Mouse (Mus musculus) heart, adult 2 months (tissue): ENCODE measurements around the gene Map2k6. TPM values are rescaled to one million over a fixed set of nuclear protein-coding genes. Genes with fewer than 3 reads are reported as not detected.

ENCODE experiments used
- DNase-seq, 2 experiments: peaks; one replicate each; pipeline ENCODE4 v3.0.0; 2021
- H3K27ac ChIP-seq: fragments of 200-600 bp; 2 replicates; pipeline ENCODE4 v1.8.1; 2022
- H3K27me3 ChIP-seq: fragments of 200-500 bp; 2 replicates; pipeline ENCODE4 v1.6.1; 2012; ENCODE audit warnings: mild to moderate bottlenecking, low read length, inconsistent platforms, mixed read lengths; ENCODE audit not compliant: control insufficient read depth, insufficient read depth
- H3K36me3 ChIP-seq: fragments of 200-500 bp; 2 replicates; pipeline ENCODE4 v1.6.1; 2012; ENCODE audit warnings: low read length, inconsistent platforms; ENCODE audit not compliant: control insufficient read depth, insufficient read depth
- H3K4me1 ChIP-seq: fragments of 200-500 bp; 2 replicates; pipeline ENCODE4 v1.6.1; 2011; ENCODE audit warnings: low read length; ENCODE audit not compliant: control insufficient read depth, insufficient read depth
- H3K4me3 ChIP-seq: fragments of 200-600 bp; 2 replicates; pipeline ENCODE4 v1.8.1; 2022
- H3K79me2 ChIP-seq: fragments of 200-500 bp; replicated peaks from 2 replicates; pipeline ENCODE4 v1.6.1; 2012; ENCODE audit warnings: mild to moderate bottlenecking, inconsistent platforms, low read length, moderate library complexity, mixed read lengths; ENCODE audit not compliant: control insufficient read depth, insufficient read depth
- H3K9ac ChIP-seq: fragments of 200-500 bp; 2 replicates; pipeline ENCODE4 v1.6.1; 2012; ENCODE audit warnings: low read depth, mild to moderate bottlenecking, control low read depth, inconsistent platforms, low read length, mixed read lengths
- CTCF ChIP-seq: fragments of 200-600 bp; IDR thresholded peaks from 2 replicates; pipeline ENCODE4 v1.8.1; 2022; ENCODE audit warnings: antibody characterized with exemption, mild to moderate bottlenecking, moderate library complexity
- EP300 ChIP-seq: fragments of 200-500 bp; IDR thresholded peaks from 2 replicates; pipeline ENCODE4 v1.6.1; 2011; ENCODE audit warnings: low read depth, low read length, control low read depth; ENCODE audit not compliant: insufficient read depth
- POLR2A ChIP-seq: fragments of 200-500 bp; IDR thresholded peaks from 2 replicates; pipeline ENCODE4 v1.6.1; 2011; ENCODE audit warnings: mild to moderate bottlenecking, low read depth, low read length, control low read depth; ENCODE audit not compliant: insufficient read depth
- WGBS: fragments of 180-500 bp; shearing (Covaris S2); methylation state at CpG from one replicate; pipeline ENCODE4 v1.1.7; 2018; 5-methylcytosine and 5-hydroxymethylcytosine counted together
- intact Hi-C: fragments of 180-260 bp; cut with DNase I; formaldehyde crosslinking; loops from one replicate; pipeline ENCODE4 v1.15.1; 2025
- polyA plus RNA-seq: library from polyadenylated mRNA; depleted of rRNA; stranded (reverse); fragments of >200 nt; gene quantifications from 2 replicates; pipeline ENCODE4 v1.2.3, GENCODE M21; 2012
- total RNA-seq, 2 experiments: library from RNA; stranded (reverse); gene quantifications; 2 replicates each; pipeline ENCODE4 v1.2.3; 2021

Gene Map2k6
- total and polyA plus RNA-seq, 3 experiments, result 3.8 to 4.1 (median 3.8) TPM

- no peak overlapping the region for H3K27ac ChIP-seq
- no peaks in the 10 kb centered on the region for H3K36me3 ChIP-seq
- TF ChIP-seq EP300 (no peak), POLR2A (no peak), CTCF (no peak)
- no peak overlapping the region for H3K4me3 ChIP-seq
- H3K4me1 ChIP-seq, result no peaks in the 10 kb centered on the region
- intact Hi-C loops, result no loop called here
- H3K79me2 ChIP-seq, result no peaks in the 10 kb centered on the region
- no peak overlapping the region for H3K9ac ChIP-seq
- no peaks in the 10 kb centered on the region for H3K27me3 ChIP-seq
- WGBS, result 92% methylated on average over 17 of the region's 17 CpGs
- DNase-seq, result no peak
Measured at GRCm38 (mm10) chr11:110461560-110462331, 62.8 kb downstream of the Map2k6 start.

GRCm38 (mm10) chr11:110462975-110463578 lies 64.2 kb downstream of the Map2k6 start:
- Histone ChIP-seq H3K9ac (no peak overlapping the region), H3K27me3 (no peaks in the 10 kb centered on the region), H3K4me1 (no peaks in the 10 kb centered on the region), H3K36me3 (no peaks in the 10 kb centered on the region), H3K4me3 (no peak overlapping the region), H3K27ac (no peak overlapping the region), H3K79me2 (no peaks in the 10 kb centered on the region)
- 86% methylated on average over 8 of the region's 8 CpGs for WGBS
- intact Hi-C loops, result no loop called here
- TF ChIP-seq POLR2A (no peak), CTCF (no peak), EP300 (no peak)
- no peak for DNase-seq

- DNase-seq, result peak in 1 of 2 experiments; percentile 11
- intact Hi-C loops, result no loop called here
- no peaks in the 10 kb centered on the region for H3K36me3 ChIP-seq
- WGBS, result 52% methylated on average over 9 of the region's 9 CpGs
- TF ChIP-seq EP300 (no peak), POLR2A (no peak), CTCF (no peak)
- no peak overlapping the region for H3K9ac ChIP-seq
- no peak overlapping the region for H3K27ac ChIP-seq
- no peak overlapping the region for H3K4me3 ChIP-seq
- no peaks in the 10 kb centered on the region for H3K79me2 ChIP-seq
- no peaks in the 10 kb centered on the region for H3K27me3 ChIP-seq
- no peaks in the 10 kb centered on the region for H3K4me1 ChIP-seq
Measured at GRCm38 (mm10) chr11:110463801-110464200, 64.9 kb downstream of the Map2k6 start.

GRCm38 (mm10) chr11:110469054-110469453 lies 70.1 kb downstream of the Map2k6 start:
- intact Hi-C loops, result no loop called here
- H3K79me2 ChIP-seq, result no peaks in the 10 kb centered on the region
- H3K27me3 ChIP-seq, result no peaks in the 10 kb centered on the region
- no peak overlapping the region for H3K9ac ChIP-seq
- no peak overlapping the region for H3K27ac ChIP-seq
- H3K4me3 ChIP-seq, result no peak overlapping the region
- WGBS, result 53% methylated on average over 2 of the region's 2 CpGs
- DNase-seq, result no peak
- no peaks in the 10 kb centered on the region; the same call in 1 of the 2 replicates for H3K4me1 ChIP-seq
- TF ChIP-seq CTCF (no peak), EP300 (no peak), POLR2A (no peak)
- no peaks in the 10 kb centered on the region for H3K36me3 ChIP-seq

GRCm38 (mm10) chr11:110470561-110471273 lies 71.8 kb downstream of the Map2k6 start:
- H3K4me1 ChIP-seq, result no peaks in the 10 kb centered on the region; the same call in 1 of the 2 replicates
- no peak overlapping the region for H3K4me3 ChIP-seq
- no peaks in the 10 kb centered on the region for H3K36me3 ChIP-seq
- TF ChIP-seq EP300 (no peak), POLR2A (no peak), CTCF (no peak)
- no peaks in the 10 kb centered on the region for H3K79me2 ChIP-seq
- H3K27ac ChIP-seq, result no peak overlapping the region
- intact Hi-C loops, result no loop called here
- H3K27me3 ChIP-seq, result no peaks in the 10 kb centered on the region
- DNase-seq, result no peak
- no peak overlapping the region for H3K9ac ChIP-seq
- WGBS, result 67% methylated on average over 8 of the region's 8 CpGs

- Histone ChIP-seq H3K4me3 (no peak overlapping the region), H3K79me2 (no peaks in the 10 kb centered on the region), H3K36me3 (no peaks in the 10 kb centered on the region), H3K9ac (no peak overlapping the region), H3K27ac (no peak overlapping the region), H3K4me1 (no peaks in the 10 kb centered on the region; the same call in 1 of the 2 replicates), H3K27me3 (no peaks in the 10 kb centered on the region)
- TF ChIP-seq POLR2A, result no peak
- TF ChIP-seq EP300, result no peak
- TF ChIP-seq CTCF, result no peak
- 79% methylated on average over 2 of the region's 2 CpGs for WGBS
- intact Hi-C loops, result no loop called here
- no peak for DNase-seq
Measured at GRCm38 (mm10) chr11:110471362-110471761, 72.4 kb downstream of the Map2k6 start.
